Mouse (Mus musculus) layer of hippocampus, adult 9-10 months (tissue): ENCODE measurements around the gene Cplx1.
"Not testable (repeated sequence)": the region's sequence is repeated elsewhere in the genome, so short reads cannot be mapped to it uniquely, and the experiment has no call there.

Source experiments
- DNase-seq: peaks from one replicate; pipeline ENCODE4 v3.0.0; 2022; ENCODE audit warnings: low spot score

Gene Cplx1

GRCm38 (mm10) chr5:108515581-108516361 is 34.1 kb downstream of the Cplx1 start:
- DNase-seq: no peak

GRCm38 (mm10) chr5:108502286-108502685 is 47.5 kb downstream of the Cplx1 start:
- no peak for DNase-seq

- no peak for DNase-seq
Measured at GRCm38 (mm10) chr5:108501573-108501972, 48.3 kb downstream of the Cplx1 start.

- not testable (repeated sequence) for DNase-seq
Measured at GRCm38 (mm10) chr5:108486148-108486547, 63.7 kb downstream of the Cplx1 start.

GRCm38 (mm10) chr5:108485239-108485638 is 64.6 kb downstream of the Cplx1 start:
- no peak for DNase-seq

GRCm38 (mm10) chr5:108483006-108483405 is 66.8 kb downstream of the Cplx1 start:
- DNase-seq: no peak

- DNase-seq: no peak
Measured at GRCm38 (mm10) chr5:108475977-108476376, 73.8 kb downstream of the Cplx1 start.

- no peak for DNase-seq
Measured at GRCm38 (mm10) chr5:108473737-108474136, 76.1 kb downstream of the Cplx1 start.

- no peak for DNase-seq
Measured at GRCm38 (mm10) chr5:108469617-108470016, 80.2 kb downstream of the Cplx1 start.
